Mouse (Mus musculus) ES-E14 (cell line): ENCODE data around the gene Fras1. TPM values are rescaled to one million over a fixed set of nuclear protein-coding genes. Genes with fewer than 3 reads are reported as not detected.

Source experiments
- DNase-seq: peaks from one replicate; pipeline ENCODE4 v3.0.0-alpha.2; 2013; ENCODE audit warnings: low read depth, low spot score
- H3K27ac ChIP-seq: 2 replicates; pipeline ENCODE4 v1.5.1; 2012; ENCODE audit warnings: low read depth, mild to moderate bottlenecking, low read length, moderate library complexity, mixed read lengths; ENCODE audit not compliant: poor library complexity, insufficient read depth, severe bottlenecking
- H3K36me3 ChIP-seq: 2 replicates; pipeline ENCODE4 v1.6.1; 2012; ENCODE audit warnings: mild to moderate bottlenecking, low read length, moderate library complexity, mixed read lengths; ENCODE audit not compliant: control insufficient read depth, poor library complexity, insufficient read depth, severe bottlenecking
- H3K4me1 ChIP-seq, 2 experiments: fragments of 150-350 bp in 1 of 2; sonication (generic) in 1 of 2; 2 replicates each; pipeline ENCODE4 v1.6.1; 2012; ENCODE audit warnings: low read length in 2 of 2, mild to moderate bottlenecking in 1 of 2, mixed read lengths in 1 of 2; ENCODE audit not compliant: control insufficient read depth in 2 of 2, insufficient read depth in 2 of 2, poor library complexity in 1 of 2
- H3K4me3 ChIP-seq, 2 experiments: fragments of 150-350 bp in 1 of 2; sonication (generic) in 1 of 2; 2 replicates each; pipeline ENCODE4 v1.5.1; 2012; ENCODE audit warnings: low read length in 2 of 2, low read depth in 1 of 2, mild to moderate bottlenecking in 1 of 2, mixed read lengths in 1 of 2; ENCODE audit not compliant: insufficient read depth in 1 of 2, poor library complexity in 1 of 2, severe bottlenecking in 1 of 2
- H3K9ac ChIP-seq: 2 replicates; pipeline ENCODE4 v1.6.1; 2012; ENCODE audit warnings: low read depth, mild to moderate bottlenecking, low read length, mixed read lengths; ENCODE audit not compliant: poor library complexity, insufficient read depth, severe bottlenecking
- H3K9me3 ChIP-seq: fragments of 150-350 bp; sonication (generic); 2 replicates; pipeline ENCODE4 v1.6.1; 2012; ENCODE audit warnings: low read depth, mild to moderate bottlenecking, low read length; ENCODE audit not compliant: control insufficient read depth, insufficient read depth
- CHD2 ChIP-seq: IDR thresholded peaks from 2 replicates; pipeline ENCODE4 v1.6.1; 2014; ENCODE audit warnings: mild to moderate bottlenecking, low read depth, low read length, inconsistent platforms
- HCFC1 ChIP-seq: IDR thresholded peaks from 2 replicates; pipeline ENCODE4 v1.6.1; 2012; ENCODE audit warnings: low read length, inconsistent platforms, borderline replicate concordance; ENCODE audit not compliant: insufficient read depth
- MAFK ChIP-seq: IDR thresholded peaks from 2 replicates; pipeline ENCODE4 v1.6.1; 2014; ENCODE audit warnings: mild to moderate bottlenecking, low read depth, low read length, inconsistent platforms; ENCODE audit not compliant: insufficient read depth
- ZC3H11A ChIP-seq: IDR thresholded peaks from 2 replicates; pipeline ENCODE4 v1.6.1; 2012; ENCODE audit warnings: low read depth, mild to moderate bottlenecking, inconsistent platforms, low read length, borderline replicate concordance
- ZNF384 ChIP-seq: IDR thresholded peaks from 2 replicates; pipeline ENCODE4 v1.6.1; 2012; ENCODE audit warnings: low read depth, low read length, inconsistent platforms
- in situ Hi-C, 2 experiments: fragments of 600-800 bp; cut with MboI; formaldehyde crosslinking; loops; one replicate each; pipeline ENCODE4 v1.15.1; 2025; ENCODE audit warnings: low sequenced_read_pairs in 2 of 2, inconsistent platforms in 1 of 2; ENCODE audit not compliant: unreplicated experiment in 2 of 2
- total RNA-seq: library from RNA; depleted of rRNA; stranded (reverse); fragments of 300-350 nt; gene quantifications from 2 replicates; pipeline ENCODE4 v1.2.3, GENCODE M21; 2012

The Fras1 gene
- total RNA-seq, 1 experiment = 1.6 TPM

- Histone ChIP-seq H3K9ac (no peak overlapping the region), H3K36me3 (no peaks in the 10 kb centered on the region), H3K9me3 (no peaks in the 10 kb centered on the region), H3K4me3 (no peak overlapping the region), H3K4me1 (no peaks in the 10 kb centered on the region), H3K27ac (no peak overlapping the region)
- in situ Hi-C loops = no loop called here
- DNase-seq = peak; percentile 26
- TF ChIP-seq ZNF384 (0 out of 2 replicates have a peak, but pooled peaks have one; percentile 23), CHD2 (no peak)
These were observed 428.4 kb downstream of the Fras1 start for GRCm38 (mm10) chr5:96802185-96802584.

- peak overlapping the region; percentile 39; the same call in 1 of the 2 replicates for H3K27ac ChIP-seq
- TF ChIP-seq HCFC1 (no peak), ZC3H11A (no peak)
- no peaks in the 10 kb centered on the region for H3K36me3 ChIP-seq
- H3K9ac ChIP-seq = no peak overlapping the region
- no peak for DNase-seq
- H3K4me1 ChIP-seq = no peaks in the 10 kb centered on the region
- no peaks in the 10 kb centered on the region for H3K9me3 ChIP-seq
- no peak overlapping the region for H3K4me3 ChIP-seq
- in situ Hi-C loops = no loop called here
These were observed 429.3 kb downstream of the Fras1 start for GRCm38 (mm10) chr5:96803091-96803490.

- Histone ChIP-seq H3K4me3 (no peak overlapping the region), H3K4me1 (peaks cover 0 to 2% of the 10 kb centered on the region in 2 experiments; a peak in 1 of 4 replicates), H3K9me3 (no peaks in the 10 kb centered on the region), H3K9ac (no peak overlapping the region), H3K36me3 (no peaks in the 10 kb centered on the region), H3K27ac (no peak overlapping the region)
- TF ChIP-seq ZNF384 (no peak), ZC3H11A (no peak), HCFC1 (no peak), MAFK (no peak), CHD2 (no peak)
- in situ Hi-C loops = no loop called here
- no peak for DNase-seq
These were observed 430.5 kb downstream of the Fras1 start for GRCm38 (mm10) chr5:96804304-96804703.

GRCm38 (mm10) chr5:96804813-96805212, 431.1 kb downstream of the Fras1 start:
- DNase-seq = no peak
- Histone ChIP-seq H3K36me3 (no peaks in the 10 kb centered on the region), H3K27ac (no peak overlapping the region), H3K4me3 (no peak overlapping the region), H3K4me1 (peaks cover 0 to 2% of the 10 kb centered on the region in 2 experiments; a peak in 1 of 4 replicates), H3K9ac (no peak overlapping the region), H3K9me3 (no peaks in the 10 kb centered on the region)
- in situ Hi-C loops = no loop called here
- TF ChIP-seq MAFK (no peak), CHD2 (no peak), ZC3H11A (no peak), ZNF384 (no peak), HCFC1 (no peak)

GRCm38 (mm10) chr5:96810620-96811019, 436.9 kb downstream of the Fras1 start:
- no peaks in the 10 kb centered on the region for H3K36me3 ChIP-seq
- no peak overlapping the region for H3K4me3 ChIP-seq
- H3K9ac ChIP-seq = no peak overlapping the region
- DNase-seq = no peak
- no peaks in the 10 kb centered on the region for H3K9me3 ChIP-seq
- H3K27ac ChIP-seq = no peak overlapping the region
- in situ Hi-C loops = no loop called here
- peaks cover 0 to 2% of the 10 kb centered on the region in 2 experiments; a peak in 1 of 4 replicates for H3K4me1 ChIP-seq
- TF ChIP-seq ZNF384 (no peak), MAFK (no peak), CHD2 (no peak), ZC3H11A (no peak), HCFC1 (no peak)
